Mouse (Mus musculus) spleen, postnatal 10 days (tissue): ENCODE data around the gene Lrmda.

Experiments
- DNase-seq, 2 experiments: peaks; one replicate each; pipeline ENCODE4 v3.0.0; 2021 to 2022; ENCODE audit warnings: low spot score in 2 of 2

Lrmda gene

DNA sequence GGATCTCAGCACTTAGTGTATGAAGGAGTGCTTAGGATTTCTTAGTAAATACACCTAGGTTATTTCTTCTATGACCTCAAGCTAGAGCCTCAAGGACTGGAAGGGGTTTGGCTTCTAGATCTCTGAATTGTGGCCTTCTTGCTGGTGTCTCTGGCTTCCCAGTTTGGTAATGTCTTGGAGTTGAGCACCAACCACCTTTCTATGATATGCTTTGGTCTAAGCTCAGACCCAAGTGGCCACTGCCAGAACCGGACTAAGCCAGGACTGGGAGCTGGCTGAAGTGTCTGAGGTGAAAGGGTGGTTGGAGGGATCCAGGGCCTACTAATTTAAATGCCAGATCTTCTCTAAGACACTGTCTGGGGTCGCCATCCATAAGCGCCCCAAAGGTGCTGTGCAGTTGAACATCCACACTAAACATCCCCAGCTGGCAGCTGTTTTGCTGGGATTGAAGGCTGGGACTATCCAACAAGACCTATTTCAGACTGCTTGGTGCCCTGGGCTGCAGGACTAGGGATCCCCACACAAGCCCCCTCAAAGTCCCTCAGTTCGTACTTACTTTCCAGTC, 27.1 kb upstream of the Lrmda start:
- no peak for DNase-seq

GRCm38 (mm10) chr14:21993251-21994060, 26.1 kb upstream of the Lrmda start:
- DNase-seq, result peak in 1 of 2 experiments; percentile 18

DNA sequence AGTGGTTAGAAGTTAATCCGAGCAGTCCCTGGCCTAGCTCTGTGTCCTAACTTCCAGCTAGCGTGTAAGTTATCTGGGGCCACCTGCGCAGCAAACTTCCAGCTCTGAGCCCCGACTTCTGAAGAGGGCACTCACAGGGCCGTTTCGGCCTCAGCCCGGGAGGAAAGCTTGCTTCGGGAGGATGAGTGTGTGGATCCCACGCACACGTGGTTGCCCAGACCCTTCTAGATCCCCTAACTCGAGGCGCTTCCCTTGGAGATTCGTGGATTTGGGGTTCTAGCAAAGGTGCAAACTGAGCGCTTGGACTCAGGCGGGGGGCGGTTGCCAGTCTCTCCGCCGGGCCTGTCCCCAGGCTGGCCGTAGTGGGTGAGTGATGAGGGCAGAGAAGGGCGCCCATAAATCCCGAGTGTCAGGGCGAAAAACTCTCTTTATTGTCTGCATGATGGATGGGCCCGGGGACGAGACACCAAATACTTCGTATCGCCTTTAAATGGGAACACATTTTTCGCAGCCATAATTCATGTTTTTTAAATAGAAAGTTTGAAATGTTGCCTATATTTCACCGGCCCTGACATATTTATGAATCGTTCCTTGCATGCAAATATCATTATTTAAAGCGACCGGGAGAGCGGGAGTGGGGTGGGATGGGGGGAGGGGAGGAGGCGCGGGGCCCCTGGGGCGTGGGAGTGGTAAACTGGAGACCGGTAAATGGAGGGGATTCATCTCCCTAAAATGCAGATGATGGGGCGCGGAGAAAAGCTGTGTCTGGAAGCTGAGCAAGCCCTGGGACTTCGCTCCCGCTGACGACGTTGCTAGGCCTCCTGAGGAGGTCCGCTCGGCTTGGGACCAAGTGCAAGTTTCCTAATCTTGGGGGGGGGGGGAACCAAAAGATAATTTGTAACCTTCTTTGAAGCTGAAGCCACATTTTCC, 25.2 kb upstream of the Lrmda start:
- DNase-seq, result no peak

- peak in 1 of 2 experiments; percentile 64 for DNase-seq
Measured at GRCm38 (mm10) chr14:21995031-21995754, 24.3 kb upstream of the Lrmda start.

DNA sequence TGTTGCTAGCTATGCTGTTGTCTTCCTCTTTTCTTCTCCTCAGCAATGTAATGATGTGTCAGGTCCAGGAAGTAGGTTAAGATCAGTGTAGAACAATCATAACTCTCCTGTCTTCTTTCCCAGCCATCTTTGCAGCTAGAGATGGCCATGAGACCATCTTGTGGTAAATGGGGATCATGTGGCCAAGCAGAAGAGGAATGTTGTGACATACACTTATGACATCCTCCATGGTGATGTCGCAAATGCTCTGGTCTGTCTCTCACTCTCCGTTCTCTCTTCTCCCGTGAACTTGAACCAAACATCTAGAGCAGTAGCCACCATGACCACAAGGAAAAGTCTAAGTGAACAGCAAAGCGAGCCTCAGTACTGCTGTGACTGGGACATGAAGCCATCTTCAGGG, 19.9 kb upstream of the Lrmda start:
- no peak for DNase-seq

DNA sequence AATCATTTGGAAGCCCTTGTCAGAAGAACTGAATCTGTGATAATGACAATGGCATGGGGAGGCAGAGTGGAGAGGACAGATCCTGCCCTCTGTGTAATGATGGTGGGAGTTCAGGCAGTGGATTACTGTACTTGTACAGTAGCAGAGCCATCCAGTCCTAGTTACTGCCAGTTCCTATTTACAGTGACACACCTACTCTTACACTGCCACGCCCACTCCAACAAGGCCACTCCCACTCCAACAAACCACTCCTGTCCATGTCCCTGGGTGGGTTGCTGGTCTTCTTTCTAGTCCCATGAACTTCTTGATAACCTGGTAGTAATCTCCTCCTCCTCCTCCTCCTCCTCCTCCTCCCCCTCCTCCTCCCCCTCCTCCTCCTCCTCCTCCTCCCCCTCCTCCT, 16.3 kb upstream of the Lrmda start:
- no peak for DNase-seq

- DNase-seq, result no peak
Measured at GRCm38 (mm10) chr14:22003631-22004030, 15.9 kb upstream of the Lrmda start.

GRCm38 (mm10) chr14:22004943-22005342, 14.6 kb upstream of the Lrmda start:
- DNase-seq, result no peak

DNA sequence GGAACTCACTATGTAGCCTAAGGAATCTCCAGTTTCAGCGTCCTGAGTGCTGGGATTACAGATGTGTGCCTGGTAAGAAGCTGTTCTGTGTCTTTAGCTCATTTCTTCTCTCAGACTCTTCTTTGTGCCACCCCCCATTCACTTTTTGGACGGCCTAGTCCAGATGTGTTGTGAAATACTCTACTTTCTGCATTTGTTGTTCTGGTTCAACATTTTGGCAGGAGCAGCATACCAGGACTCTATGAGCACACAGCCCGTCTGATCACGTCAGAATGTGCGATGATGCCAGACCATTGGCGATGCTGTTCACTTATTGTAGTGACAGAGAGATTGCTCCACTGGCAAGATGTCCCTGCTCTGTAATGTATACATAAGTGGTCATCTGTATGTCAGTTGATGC, 12.5 kb upstream of the Lrmda start:
- no peak for DNase-seq

GRCm38 (mm10) chr14:22014315-22014714, 5.2 kb upstream of the Lrmda start:
- DNase-seq, result no peak

DNA sequence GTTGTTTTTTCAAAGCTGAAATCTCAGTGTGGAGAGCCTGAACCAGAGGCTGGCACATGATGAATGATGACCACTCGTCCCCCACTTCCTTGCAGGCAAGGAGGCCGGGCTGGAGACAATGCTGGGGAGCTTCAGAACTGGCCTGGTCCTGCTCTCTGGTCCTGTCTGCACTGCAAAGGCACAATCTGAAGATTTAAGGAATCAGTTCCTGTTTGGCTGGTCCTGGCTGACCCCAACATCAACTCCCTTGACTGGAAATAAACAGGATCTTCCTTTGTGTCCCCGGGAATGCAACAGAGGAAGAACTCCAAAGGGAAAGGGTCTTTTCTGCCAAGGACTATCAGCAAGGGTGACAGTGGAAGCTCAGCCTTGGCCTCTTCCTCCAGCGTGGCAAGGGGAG, 4.7 kb upstream of the Lrmda start:
- DNase-seq, result no peak

- DNase-seq, result no peak
Measured at GRCm38 (mm10) chr14:22017011-22017410, 2.5 kb upstream of the Lrmda start.

DNA sequence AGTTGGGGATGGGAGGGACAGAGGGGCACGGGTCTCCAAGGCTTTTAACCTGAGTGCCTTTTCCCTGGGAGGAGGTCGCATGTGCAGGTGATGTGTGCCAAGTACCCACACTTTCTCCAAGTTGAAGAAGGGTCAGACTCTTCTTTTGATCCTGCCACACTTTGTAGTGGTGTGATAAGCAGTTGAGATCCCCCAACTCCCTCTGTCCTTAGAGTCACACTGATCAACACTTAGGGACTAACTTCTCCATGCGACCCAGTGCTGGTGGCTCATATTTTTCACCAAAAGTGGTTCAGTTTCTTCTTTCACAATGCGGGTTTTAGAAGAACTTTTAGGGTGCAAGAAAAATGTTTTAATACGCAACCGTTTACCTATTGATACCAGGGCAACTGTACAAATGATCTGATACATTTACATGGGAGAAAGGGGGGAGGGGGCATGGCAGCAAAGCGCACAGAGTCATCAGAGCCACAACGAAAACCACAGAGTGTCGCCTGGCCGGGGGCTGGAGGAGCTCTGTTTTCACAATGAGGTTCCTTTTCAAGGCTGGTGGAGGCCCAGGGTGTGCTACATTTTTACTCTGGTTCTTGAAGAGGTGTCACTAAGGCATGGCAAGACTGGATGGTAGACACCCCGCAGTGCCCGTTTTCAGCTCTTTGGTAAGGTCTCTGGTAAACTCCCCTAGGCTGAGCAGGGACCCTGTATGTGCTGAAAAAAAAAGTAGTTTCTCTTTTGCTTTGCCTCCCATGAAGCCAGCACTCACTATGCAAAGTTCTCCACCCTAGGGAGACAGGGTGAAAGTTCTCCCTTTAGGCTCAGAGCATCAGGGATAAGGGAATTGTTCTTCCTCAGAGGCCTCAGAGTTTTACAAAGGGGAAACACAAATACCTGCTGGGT, 685 bp downstream of the Lrmda start:
- peak in 1 of 2 experiments; percentile 19 for DNase-seq

- no peak for DNase-seq
Measured at GRCm38 (mm10) chr14:22020885-22021284, 1.4 kb downstream of the Lrmda start.

- no peak for DNase-seq
Measured at GRCm38 (mm10) chr14:22023533-22023932, 4.0 kb downstream of the Lrmda start.

DNA sequence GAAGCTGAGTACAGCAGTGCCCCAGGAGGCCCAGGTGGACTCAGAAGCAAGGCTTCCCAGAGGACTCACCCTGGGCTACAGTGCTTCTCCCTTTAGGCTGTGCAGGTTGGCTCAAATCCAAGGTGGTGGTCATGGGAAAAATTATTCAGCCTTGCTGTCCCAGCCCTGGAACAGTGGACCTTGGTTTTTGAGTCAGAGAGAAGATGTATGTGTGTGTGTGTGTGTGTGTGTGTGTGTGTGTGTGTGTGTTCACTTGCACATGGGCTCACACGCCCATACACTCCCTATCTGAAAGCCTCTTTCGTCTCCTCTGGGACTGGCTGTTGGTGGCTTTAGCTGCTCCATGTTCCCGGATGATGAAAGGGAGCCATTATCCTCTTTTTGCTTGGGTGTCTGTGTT, 16.4 kb downstream of the Lrmda start:
- no peak for DNase-seq

- no peak for DNase-seq
Measured at GRCm38 (mm10) chr14:22036338-22036737, 16.8 kb downstream of the Lrmda start.

DNA sequence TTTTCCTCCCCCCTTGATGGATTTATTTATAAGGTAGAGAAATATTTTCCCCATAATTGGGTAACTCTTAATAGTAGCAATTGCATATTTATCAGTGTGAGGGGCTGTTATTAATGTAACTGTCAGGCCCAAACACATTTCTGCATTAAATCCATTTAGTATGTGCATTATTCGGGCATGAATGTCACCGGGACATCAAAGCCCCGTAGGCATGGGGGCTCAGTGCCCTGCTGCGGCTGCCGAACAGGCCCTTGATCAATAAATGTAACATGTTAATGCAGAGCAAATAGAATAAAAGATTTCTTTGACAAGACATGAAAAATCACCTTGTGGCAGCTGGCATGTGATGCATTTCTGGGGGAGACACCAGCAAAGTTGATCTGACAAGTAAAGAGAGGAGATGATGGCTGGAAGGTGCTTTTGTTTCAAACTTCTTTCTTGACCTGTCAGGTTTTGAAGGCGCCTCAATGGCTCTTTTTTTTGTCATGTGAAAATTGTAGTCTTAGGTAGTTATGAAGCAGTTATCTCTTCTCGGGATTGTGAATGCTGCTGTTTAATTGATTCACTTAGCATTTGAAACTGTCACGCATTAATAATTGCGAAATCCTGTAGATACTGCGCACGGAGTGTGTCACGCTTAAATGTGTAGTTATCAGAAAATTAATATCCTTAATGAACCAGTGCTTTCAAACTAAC, 17.4 kb downstream of the Lrmda start:
- no peak for DNase-seq

GRCm38 (mm10) chr14:22037498-22038131, 18.1 kb downstream of the Lrmda start:
- no peak for DNase-seq

DNA sequence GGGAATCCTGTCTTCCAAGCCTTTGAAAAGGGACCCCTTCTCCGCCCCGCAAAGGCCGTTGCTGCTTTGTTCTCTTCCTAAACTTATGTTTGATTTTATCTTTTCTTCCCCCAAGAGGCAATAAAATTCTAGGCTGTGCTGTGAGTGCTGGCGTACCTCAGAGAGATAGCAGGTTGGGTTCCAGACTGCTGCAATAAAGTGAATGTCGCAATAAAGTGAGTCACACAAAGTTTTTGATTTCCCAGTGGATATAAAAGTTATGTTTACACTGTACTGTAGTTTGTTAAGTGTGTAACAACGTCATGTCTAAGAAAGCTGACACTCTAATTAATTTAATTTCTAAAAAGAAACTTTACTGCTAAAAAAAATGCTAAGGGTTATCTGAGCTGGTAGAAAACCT, 22.6 kb downstream of the Lrmda start:
- no peak for DNase-seq
